Mouse (Mus musculus) megakaryocyte-erythroid progenitor cell, adult 5-6 weeks (primary cell): ENCODE measurements around the gene Dhx57. TPM values are rescaled to one million over a fixed set of nuclear protein-coding genes. Genes with fewer than 3 reads are reported as not detected.

ENCODE experiments used
- ATAC-seq: replicated peaks from 2 replicates; pipeline ENCODE4 v1.8.0; 2016; ENCODE audit warnings: mild to moderate bottlenecking, inconsistent platforms; ENCODE audit not compliant: severe bottlenecking, poor library complexity, low FRiP score, low TSS enrichment
- total RNA-seq, 2 experiments: library from RNA; stranded (forward) in 1 of 2; stranded (reverse) in 1 of 2; fragments of 200-1000, 215-1000 nt in 1 of 2; fragments of >200 nt in 1 of 2; fragmentation: Nextera tagmentation in 1 of 2; gene quantifications; 2 replicates each; pipeline ENCODE4 v1.2.3; 2014 to 2017

The Dhx57 gene
- total RNA-seq, 2 experiments from 2014 or later, result 7.9 to 22.2 TPM

DNA sequence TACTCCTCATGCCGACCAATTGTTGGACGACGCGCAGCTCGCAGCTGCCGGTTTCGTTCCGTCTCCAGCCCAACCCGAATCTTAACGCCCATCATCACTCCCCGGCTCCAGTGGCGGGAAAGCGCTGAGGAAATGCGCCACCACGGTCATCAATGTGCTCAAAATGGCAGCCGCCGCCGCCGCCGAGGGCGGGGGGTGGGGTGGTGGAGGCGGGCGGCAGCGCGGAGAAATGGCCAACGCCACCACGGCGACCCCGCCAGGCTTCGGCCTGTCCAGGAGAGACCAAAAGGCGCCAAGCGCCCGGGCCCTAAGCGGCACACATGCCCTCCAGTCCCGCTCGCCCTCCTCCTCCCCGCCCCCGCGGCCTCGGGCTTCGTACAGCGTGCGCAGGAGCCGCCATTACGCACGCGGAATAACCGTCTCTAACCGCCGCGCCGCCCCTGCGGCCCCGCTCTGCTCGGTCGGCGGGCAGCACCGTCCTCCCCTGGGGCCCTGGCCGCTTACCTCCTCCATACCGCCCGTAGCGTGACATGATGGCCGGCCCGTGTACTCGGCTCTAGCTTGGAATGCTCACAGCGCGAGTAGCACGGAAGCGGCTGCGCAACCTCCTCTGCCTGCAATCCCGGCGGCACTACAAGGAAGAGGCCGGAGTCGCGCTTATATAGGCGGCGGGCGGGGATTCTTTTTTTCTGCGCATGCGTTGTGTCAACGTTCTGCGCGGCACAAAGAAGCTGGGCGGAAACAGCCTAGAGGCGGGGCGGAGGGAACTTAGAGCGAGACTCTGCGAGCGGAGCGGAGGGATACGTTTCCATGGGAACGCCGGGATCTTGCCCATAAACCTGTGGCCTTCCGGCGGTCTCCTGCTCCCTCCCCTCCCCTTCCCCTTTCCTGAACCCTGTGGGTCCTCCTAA lies 83.3 kb downstream of the Dhx57 start, which contains the start of the genes Srsf7 and Ttc39d:
Gene Srsf7, minus strand, starts transcription at position 637 of the 911 bp plus-strand sequence.
Gene Ttc39d, plus strand, starts transcription at position 790 of the 911 bp plus-strand sequence.
- ATAC-seq, result peak; percentile 93

GRCm38 (mm10) chr17:80206301-80206670 lies 84.0 kb downstream of the Dhx57 start:
- ATAC-seq, result peak; percentile 35

GRCm38 (mm10) chr17:80205657-80206056 lies 84.6 kb downstream of the Dhx57 start:
- no peak for ATAC-seq

GRCm38 (mm10) chr17:80199160-80199778 lies 91.0 kb downstream of the Dhx57 start:
- ATAC-seq, result 0 out of 2 replicates have a peak, but pooled peaks have one; percentile 16

DNA sequence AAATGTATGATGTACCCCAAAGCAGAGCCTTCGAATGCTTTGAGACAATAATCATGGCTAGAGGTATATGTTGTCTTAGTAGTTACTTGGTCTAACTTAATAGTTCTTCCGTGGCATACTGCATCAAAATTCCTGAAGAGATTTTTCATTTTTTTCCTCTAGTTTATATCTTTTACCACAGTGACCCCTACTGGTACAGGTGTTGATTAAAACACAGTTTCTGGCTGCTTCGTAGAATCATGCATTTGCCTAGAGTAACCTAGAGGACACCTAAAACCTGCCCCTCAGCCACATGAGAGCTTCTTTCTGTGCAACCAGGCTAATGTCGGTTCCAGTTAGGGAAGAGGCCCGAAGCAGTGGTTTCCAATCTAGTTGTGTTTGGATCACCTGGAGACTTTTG lies 97.2 kb downstream of the Dhx57 start:
- 0 out of 2 replicates have a peak, but pooled peaks have one; percentile 52 for ATAC-seq

Other genes with a start within 250 kb of the Dhx57 start
- 79.4 and 80.8 TPM in 2 replicates for gene Hnrnpll, start 228.1 kb downstream of the Dhx57 start, total RNA-seq (2014; fragmentation: Nextera tagmentation)
- 63.8 and 72.3 TPM in 2 replicates for gene Hnrnpll, start 228.1 kb downstream of the Dhx57 start, total RNA-seq (2017)
- 2.3 and 3.9 TPM in 2 replicates for gene Galm, start 163.0 kb downstream of the Dhx57 start, total RNA-seq (2014; fragmentation: Nextera tagmentation)
- 3.0 and 4.2 TPM in 2 replicates for gene Galm, start 163.0 kb downstream of the Dhx57 start, total RNA-seq (2017)
- gene Srsf7, start 83.2 kb downstream of the Dhx57 start, total RNA-seq (2014; fragmentation: Nextera tagmentation), result 419 and 654 TPM in 2 replicates
- gene Srsf7, start 83.2 kb downstream of the Dhx57 start, total RNA-seq (2017), result 578 and 655 TPM in 2 replicates
- gene Ttc39d, start 83.0 kb downstream of the Dhx57 start, total RNA-seq (2014; fragmentation: Nextera tagmentation), result not detected in 2 replicates
- gene Ttc39d, start 83.0 kb downstream of the Dhx57 start, total RNA-seq (2017), result not detected in 2 replicates
- 38.8 and 45.0 TPM in 2 replicates for gene Gemin6, start 66.0 kb downstream of the Dhx57 start, total RNA-seq (2014; fragmentation: Nextera tagmentation)
- gene Gemin6, start 66.0 kb downstream of the Dhx57 start, total RNA-seq (2017), result 40.4 and 46.7 TPM in 2 replicates
- gene Morn2, start 273 bp downstream of the Dhx57 start, total RNA-seq (2014; fragmentation: Nextera tagmentation), result 9.9 and 19.4 TPM in 2 replicates
- gene Morn2, start 273 bp downstream of the Dhx57 start, total RNA-seq (2017), result 10.5 and 10.9 TPM in 2 replicates
- not detected in 2 replicates for gene Arhgef33, start 16.9 kb upstream of the Dhx57 start, total RNA-seq (2014; fragmentation: Nextera tagmentation)
- not detected in 2 replicates for gene Arhgef33, start 16.9 kb upstream of the Dhx57 start, total RNA-seq (2017)
- gene Gm10190, start 83.1 kb upstream of the Dhx57 start, total RNA-seq (2014; fragmentation: Nextera tagmentation), result not detected in 2 replicates
- gene Gm10190, start 83.1 kb upstream of the Dhx57 start, total RNA-seq (2017), result not detected in 2 replicates
- 25.0 and 31.3 TPM in 2 replicates for gene Sos1, start 190.0 kb upstream of the Dhx57 start, total RNA-seq (2014; fragmentation: Nextera tagmentation)
- gene Sos1, start 190.0 kb upstream of the Dhx57 start, total RNA-seq (2017), result 16.2 and 17.4 TPM in 2 replicates